Mouse (Mus musculus) left cerebral cortex, adult 2 months (tissue): Measurements from ENCODE around the gene Pde4c. TPM values are rescaled to one million over a fixed set of nuclear protein-coding genes. Genes with fewer than 3 reads are reported as not detected.
A peak's percentile ranks its signal among the peaks of the same experiment; 100 is the strongest.

Experiments
- DNase-seq, 2 experiments: peaks; one replicate each; pipeline ENCODE4 v3.0.0; 2021 to 2022; ENCODE audit warnings: low spot score in 2 of 2, mixed read lengths in 1 of 2; ENCODE audit errors: extremely low spot score in 1 of 2
- H3K27ac ChIP-seq: fragments of 200-600 bp; 2 replicates; pipeline ENCODE4 v1.8.1; 2022
- H3K4me3 ChIP-seq: fragments of 200-600 bp; 2 replicates; pipeline ENCODE4 v1.8.1; 2022
- CTCF ChIP-seq: fragments of 200-600 bp; IDR thresholded peaks from 2 replicates; pipeline ENCODE4 v1.8.1; 2022; ENCODE audit warnings: antibody characterized with exemption, mild to moderate bottlenecking, moderate library complexity
- intact Hi-C: fragments of 180-260 bp; cut with DNase I; formaldehyde crosslinking; loops from one replicate; pipeline ENCODE4 v1.15.1; 2025
- total RNA-seq, 2 experiments: library from RNA; stranded (reverse); gene quantifications; 2 replicates each; pipeline ENCODE4 v1.2.3; 2021

The Pde4c gene
- total RNA-seq, 2 experiments from 2014 or later, result 1.9 to 3.0 TPM

DNA sequence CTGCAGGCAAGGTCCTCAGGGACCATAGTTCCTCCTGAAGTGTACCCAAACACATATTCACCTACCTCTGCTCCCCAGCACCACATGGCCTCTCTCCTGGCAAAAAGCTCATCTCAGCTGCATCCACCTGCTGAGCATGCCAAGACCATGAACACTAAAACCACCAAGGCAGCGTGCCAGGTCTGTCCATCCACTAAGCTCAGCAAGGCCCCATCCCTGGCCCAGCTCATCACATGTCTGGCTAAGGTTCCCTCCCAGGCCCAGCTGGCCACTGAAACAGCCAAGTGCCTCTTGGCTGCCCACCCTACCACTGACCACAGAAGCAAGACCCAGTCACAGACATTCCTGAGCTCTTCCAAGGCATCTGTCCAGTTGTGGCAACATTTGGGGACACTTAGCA lies 13.2 kb upstream of the Pde4c start:
- DNase-seq, result no peak
- Histone ChIP-seq H3K27ac (no peak overlapping the region), H3K4me3 (no peak overlapping the region)
- intact Hi-C loops, result no loop called here
- no peak for TF ChIP-seq CTCF

DNA sequence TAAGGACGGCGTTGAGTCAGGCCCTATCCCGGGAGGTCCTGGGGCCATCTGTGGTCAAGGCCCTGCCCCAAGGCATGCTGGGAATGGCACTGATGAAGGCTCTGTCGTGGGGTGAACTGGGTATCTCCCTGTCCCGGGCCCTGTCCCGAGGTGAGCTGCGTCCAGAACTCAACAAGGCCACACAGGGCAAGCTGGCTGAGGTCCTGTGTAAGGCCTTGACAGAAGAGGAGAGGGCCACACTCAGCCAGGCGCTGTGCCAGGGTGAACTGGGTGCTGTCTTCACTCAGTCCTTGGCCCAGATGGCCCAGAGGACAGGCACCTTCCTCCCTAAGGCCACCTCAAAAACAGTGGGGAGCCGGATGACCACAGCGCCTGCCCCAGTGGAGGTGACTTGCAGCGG lies 12.5 kb upstream of the Pde4c start:
- no peak overlapping the region for H3K27ac ChIP-seq
- DNase-seq, result no peak
- intact Hi-C loops, result no loop called here
- no peak for TF ChIP-seq CTCF
- H3K4me3 ChIP-seq, result no peak overlapping the region

DNA sequence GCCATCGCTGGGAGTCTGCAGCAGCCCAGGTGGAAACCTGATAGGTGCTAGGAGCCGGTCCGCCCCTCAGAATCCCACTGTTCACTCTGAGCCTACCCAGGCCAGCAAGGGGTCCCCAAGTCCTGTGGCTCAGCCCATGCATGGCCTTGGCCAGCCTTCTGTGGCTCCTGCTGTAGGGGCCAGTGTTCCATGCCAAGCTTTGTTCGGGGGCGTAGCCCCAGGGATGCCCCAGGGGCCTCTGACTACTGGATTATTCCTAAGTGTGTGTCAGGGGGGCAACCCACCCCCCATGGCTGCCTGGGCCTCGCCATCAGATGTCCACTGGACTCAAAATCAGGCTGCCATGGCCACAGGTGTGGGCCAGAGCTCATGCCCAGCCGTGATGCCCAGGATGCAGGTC lies 9.5 kb upstream of the Pde4c start:
- intact Hi-C loops, result no loop called here
- no peak for DNase-seq
- TF ChIP-seq CTCF, result no peak
- Histone ChIP-seq H3K4me3 (no peak overlapping the region), H3K27ac (no peak overlapping the region)

DNA sequence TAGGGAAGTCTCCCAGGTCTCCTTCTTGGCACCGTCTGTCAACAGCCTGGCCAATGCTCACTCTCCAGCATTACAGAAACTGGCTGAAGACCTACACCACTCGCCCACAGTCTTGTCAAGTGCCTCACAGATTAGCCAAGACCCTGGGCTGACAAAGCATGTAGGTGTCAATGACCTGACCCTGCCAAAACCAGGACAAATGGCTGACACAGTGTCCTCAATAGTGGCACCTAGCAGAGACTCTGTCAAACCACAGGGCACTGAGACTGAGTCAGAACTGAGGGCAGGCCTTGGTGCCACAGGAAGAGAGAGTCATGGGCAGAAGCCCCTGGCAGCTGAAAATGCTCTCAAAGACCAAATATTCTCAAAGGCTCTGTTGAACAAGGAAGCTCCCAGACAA lies 8.4 kb upstream of the Pde4c start:
- DNase-seq, result no peak
- intact Hi-C loops, result no loop called here
- Histone ChIP-seq H3K27ac (no peak overlapping the region), H3K4me3 (no peak overlapping the region)
- no peak for TF ChIP-seq CTCF

DNA sequence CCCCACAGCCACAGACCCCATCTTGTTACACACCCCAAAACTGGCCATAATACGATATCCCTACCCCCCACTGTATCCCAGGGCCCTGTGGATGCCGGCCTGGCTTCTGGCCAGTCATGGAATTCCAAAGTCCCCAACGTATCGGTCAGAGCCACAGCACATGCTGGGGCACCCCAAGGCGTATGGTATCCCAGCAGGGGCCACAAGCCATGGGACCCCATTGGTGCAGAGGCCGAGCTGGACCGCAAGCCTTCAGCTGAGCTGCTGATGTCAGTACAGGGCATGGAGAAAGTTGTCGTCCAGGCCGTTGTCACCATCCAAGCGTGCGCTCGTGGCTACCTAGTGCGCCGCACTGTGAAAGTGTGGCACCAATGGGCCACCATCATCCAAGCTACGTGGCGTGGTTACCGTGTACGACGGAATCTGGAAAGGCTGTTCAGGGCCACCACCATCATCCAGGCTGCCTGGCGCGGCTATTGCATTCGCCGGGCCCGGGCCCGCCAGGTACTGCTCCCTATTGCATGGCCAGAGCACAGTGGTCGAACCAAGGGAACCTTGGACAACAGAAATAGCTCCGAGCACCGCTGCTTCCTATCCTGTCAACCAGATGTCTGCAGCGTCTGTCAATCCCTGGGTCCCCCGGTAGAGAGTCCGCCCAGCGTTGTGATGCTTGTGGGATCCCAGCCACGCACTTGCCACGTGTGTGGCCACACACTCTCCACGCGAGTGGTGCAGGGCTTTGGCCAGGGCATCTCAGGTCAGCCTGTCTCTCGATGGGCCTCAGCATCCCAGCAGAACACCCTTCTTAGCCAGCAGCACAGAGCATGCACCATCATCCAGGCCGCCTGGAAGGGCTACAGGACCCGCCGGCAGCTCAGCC lies 6.8 kb upstream of the Pde4c start:
- no peak overlapping the region for H3K4me3 ChIP-seq
- DNase-seq, result no peak
- TF ChIP-seq CTCF, result no peak
- intact Hi-C loops, result no loop called here
- H3K27ac ChIP-seq, result no peak overlapping the region

DNA sequence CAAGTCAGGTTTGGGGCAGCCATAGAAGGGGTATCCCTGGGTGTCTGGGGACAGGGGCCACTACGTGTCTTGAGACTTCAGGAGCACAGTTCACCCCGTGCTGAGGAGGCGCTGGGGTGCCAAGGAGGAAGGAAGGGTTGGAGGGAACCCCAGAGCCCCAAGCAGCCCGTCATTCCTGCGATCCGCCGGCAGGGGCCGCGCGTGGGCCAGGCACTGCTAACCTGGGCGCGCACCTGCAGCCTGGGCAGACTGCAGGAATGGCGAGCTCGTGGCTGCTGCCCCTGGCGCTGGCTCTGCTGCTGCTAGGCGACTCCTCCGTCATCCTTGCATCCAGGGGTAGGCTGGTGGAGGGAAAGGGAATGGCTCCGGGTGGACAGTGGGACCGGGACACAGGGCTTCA lies 5.2 kb upstream of the Pde4c start, which contains the start of gene Gm3336:
TSS of gene Gm3336 (plus strand) at position 247 of the 400 bp plus-strand sequence.
- intact Hi-C loops, result no loop called here

DNA sequence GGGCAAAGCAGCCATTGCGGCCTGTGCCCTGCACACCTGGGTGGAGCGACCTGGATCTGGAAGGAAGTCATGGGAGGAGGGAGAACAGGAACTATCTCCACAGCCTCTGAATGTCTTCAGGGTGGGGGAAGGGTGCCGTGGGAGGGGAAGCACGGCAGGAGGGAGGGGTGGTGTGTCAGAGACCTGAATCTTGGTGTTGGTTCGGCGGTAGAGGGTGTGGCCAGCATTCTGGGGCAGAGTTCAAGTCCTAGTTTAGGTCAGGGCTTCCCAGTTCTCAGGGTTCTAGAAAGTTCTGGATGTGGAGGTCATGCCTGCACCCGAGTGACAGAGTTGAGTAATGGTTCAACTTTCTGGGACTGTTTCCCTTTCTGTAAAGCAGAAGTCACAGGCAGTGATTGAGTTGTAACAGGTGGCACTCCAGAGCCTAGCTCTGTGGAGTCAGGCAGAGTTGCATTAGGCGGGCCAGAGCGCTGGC lies 3.7 kb upstream of the Pde4c start:
- intact Hi-C loops, result loop anchor here (1.0 kb wide), 3 partner anchors 32 to 120 kb away; no protein-coding TSS in a partner anchor

More for the DNA sequence above, 5.2 kb upstream of the Pde4c start, which contains the start of gene Gm3336:
- Histone ChIP-seq H3K4me3 (no peak within 1 kb of the TSS), H3K27ac (no peak within 1 kb of the TSS)
- peak; percentile 96 for TF ChIP-seq CTCF
- DNase-seq, result peak; percentile 57 to 72

DNA sequence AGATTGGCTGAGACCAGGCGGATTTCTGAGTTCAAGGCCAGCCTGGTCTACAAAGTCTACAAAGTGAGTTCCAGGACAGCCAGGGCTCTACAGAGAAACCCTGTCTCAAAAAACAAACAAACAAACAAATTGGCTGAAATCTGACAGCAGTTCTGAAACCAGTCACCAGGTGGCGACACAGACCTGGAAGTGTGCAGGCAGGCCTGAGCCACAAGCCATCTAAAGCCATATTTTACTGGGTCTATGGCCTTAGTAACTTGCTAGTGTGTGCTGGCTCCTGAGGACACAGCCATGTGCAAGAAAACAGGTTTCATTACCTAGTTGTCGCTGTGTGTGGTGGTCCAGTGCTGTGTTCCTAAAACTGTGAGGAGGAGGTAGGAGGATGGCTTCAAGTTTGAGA lies 2.8 kb upstream of the Pde4c start:
- peak; percentile 99 for TF ChIP-seq CTCF
- intact Hi-C loops, result loop anchor here (1.0 kb wide), 3 partner anchors 32 to 120 kb away; no protein-coding TSS in a partner anchor

More for the DNA sequence above, 3.7 kb upstream of the Pde4c start:
- no peak for TF ChIP-seq CTCF
- Histone ChIP-seq H3K4me3 (no peak overlapping the region), H3K27ac (no peak overlapping the region)
- no peak for DNase-seq

DNA sequence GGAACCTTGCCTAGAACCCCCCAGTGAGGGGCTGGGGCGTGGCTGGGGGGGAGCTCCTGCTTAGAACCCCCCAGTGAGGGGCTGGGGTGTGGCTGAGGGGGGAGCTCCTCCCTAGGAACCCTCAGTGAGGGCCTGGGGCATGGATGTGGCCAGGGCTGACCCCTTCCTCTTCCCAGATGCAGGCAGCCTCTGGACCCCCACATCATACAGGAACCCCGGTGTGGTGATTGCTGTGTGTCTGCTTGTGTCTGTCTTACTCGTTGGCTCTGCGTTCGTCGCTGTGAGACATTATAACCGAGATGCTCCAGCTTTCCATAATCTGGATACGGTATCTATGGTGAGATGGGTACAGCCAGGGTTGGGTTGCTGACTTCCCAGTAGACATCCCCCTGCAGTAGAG lies 1.9 kb upstream of the Pde4c start:
- Histone ChIP-seq H3K27ac (no peak overlapping the region), H3K4me3 (no peak overlapping the region)
- TF ChIP-seq CTCF, result no peak
- intact Hi-C loops, result no loop called here
- no peak for DNase-seq

More for the DNA sequence above, 2.8 kb upstream of the Pde4c start:
- H3K27ac ChIP-seq, result no peak overlapping the region
- H3K4me3 ChIP-seq, result no peak overlapping the region
- peak; percentile 69 to 86 for DNase-seq

DNA sequence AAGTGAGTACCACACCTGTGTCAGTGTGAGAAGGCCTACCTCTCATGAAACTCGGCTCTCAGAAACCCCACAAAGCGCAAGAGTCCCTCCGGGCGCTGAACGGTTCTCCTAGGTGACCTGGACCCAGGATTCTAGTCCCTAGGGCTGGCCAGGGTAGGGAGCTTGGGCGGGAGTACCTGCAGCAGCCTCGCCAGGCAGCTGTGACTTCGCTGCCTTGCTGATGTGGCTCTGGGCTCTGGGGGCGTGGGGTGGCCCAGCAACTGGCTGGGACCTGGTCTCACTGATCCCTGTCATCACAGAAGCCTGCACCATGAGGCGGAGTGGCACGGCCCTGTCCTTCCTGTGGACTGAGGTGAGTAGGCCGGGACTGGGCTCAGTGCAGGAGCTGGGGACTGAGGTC lies 696 bp downstream of the Pde4c start:
- Histone ChIP-seq H3K4me3 (no peak overlapping the region), H3K27ac (no peak overlapping the region)
- intact Hi-C loops, result no loop called here
- TF ChIP-seq CTCF, result no peak
- DNase-seq, result no peak

DNA sequence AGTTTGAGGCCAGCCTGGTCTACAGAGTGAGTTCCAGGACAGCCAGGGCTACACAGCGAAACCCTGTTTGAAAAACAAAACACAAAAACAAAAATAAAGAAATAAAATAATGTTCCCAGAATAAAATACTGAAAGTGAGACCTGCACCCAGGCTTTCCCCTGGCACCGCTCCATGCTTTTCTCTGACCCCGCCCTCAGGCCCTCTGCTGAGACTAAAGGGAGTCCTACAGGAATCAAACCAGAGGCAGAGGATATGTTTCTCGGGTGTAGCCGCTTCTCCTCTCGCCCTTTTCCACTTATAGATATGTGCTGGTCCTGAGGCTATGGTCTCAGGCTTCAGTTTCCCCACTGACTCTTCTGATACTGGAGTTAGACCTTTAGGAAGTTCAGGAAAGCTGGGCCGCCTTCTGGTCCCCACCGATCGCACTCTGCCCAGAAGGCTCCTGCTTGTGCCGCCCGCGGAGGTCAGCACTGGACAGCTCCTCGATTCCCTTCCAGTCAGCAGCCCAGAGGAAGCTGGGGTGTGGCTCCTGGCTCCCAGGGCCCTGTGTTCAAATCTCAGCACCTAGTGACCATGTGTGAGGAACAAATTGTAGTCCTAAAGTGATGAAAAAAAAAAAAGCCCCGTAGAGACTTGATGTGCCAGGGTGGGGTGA lies 2.4 kb downstream of the Pde4c start:
- intact Hi-C loops, result no loop called here
- no peak overlapping the region for H3K4me3 ChIP-seq
- DNase-seq, result no peak
- no peak for TF ChIP-seq CTCF
- H3K27ac ChIP-seq, result no peak overlapping the region

DNA sequence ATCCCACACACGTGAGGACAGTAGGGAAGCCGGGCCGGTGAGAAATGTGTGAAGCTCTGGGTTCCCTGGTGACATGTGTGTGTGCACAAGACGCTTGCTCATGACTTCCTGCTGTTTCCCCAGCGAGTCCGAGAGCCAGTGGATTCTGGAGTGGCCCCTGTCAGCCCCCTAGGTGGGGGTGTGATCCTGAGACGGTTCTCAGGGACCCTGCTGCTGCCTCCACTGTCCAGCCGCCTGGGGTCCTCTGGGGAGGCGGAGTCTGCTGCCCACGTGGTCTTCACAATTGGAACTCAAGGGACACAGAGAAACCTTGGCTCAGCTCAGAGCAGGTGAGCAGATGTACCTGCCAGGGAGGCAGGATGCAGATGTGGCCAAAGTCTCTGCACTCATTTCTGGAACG lies 3.2 kb downstream of the Pde4c start:
- intact Hi-C loops, result no loop called here
- no peak for TF ChIP-seq CTCF
- no peak for DNase-seq
- Histone ChIP-seq H3K4me3 (no peak overlapping the region), H3K27ac (no peak overlapping the region)
